Mouse (Mus musculus): ENCODE data around the gene Rsu1. TPM values are rescaled to one million over a fixed set of nuclear protein-coding genes. Genes with fewer than 3 reads are reported as not detected.

Gene Rsu1
- total RNA-seq (2021): 10 to 100 TPM; 35.3 to 37.8 TPM

DNA sequence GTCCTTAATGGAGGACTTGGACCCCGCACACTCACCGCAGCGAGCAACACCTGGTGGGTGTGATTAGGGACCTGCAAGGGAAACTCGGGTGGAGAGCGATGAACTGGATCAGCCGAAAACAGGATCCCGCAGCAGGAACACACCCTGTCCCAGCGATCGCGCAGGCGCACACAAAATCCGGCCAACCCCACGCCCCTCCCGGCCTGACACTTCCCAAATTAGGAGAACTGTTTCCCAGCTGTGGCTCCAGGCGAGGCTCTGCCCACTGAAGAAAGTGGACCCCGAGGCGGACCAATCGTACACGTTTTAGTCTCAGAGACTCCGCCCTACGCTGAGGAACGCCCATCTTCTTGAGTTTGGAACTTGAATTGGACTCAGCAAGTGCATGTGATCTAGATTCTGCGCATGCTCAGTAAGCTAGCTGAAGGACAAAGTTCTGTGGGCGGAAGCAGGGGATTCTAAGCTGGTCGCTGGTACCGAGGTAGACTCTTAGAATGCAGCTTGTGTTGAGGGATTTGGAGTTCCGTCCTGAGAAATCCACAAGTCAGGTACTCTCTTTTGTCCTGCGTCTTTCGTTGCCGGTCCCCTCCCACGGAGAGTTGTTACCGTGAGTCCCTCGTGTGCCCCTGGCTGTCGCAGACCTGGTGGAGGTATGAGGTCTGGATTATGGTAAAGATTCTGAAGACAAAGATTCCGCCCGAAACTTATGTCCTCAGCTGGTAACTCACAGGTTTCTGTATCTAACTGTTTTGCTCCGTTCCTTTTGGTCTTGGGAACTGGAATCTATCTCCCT, at the start of gene Rsu1:
Rsu1 (minus strand) TSS at position 251 of the 793 bp plus-strand sequence.
- peak; percentile 90 to 94 for DNase-seq

DNA sequence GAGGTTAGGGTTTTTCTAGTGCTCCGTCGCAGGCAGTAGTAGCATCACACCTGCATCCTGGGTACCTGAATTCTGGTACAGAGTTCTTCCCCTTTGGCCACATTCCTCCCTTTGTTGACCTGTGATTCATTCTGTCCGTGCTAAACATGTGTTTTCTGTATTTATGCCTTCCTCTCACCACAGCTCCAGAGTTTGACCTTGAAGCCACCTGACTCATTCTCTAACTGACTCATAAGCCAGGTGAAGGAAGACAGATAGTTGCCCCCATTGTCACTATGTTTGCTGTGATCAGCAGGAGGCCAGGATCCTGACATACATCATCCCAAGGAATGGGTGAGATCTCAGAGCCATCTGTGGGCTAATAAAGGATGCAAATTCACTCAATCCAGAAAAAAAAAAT, 32.2 kb upstream of the Rsu1 start:
- no peak for DNase-seq

DNA sequence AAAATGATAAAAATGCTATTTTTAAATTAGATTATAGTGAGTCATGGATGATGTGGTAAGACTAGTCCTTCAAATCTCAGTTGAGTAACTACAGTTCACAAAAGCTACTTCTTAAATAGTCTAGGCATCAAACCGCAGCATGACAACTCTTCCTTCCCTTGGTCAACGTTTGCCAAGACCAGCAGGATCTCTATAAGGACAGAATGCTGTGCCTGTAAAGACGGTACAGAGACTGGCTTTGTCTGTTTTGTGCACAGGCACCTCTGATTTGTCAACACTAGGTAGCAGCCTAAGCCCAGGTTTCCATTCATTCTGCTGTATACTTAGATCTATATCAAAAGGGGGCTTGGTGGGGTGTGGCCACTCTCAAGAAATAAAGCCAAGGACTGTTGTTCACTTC, 27.8 kb upstream of the Rsu1 start:
- no peak for DNase-seq

DNA sequence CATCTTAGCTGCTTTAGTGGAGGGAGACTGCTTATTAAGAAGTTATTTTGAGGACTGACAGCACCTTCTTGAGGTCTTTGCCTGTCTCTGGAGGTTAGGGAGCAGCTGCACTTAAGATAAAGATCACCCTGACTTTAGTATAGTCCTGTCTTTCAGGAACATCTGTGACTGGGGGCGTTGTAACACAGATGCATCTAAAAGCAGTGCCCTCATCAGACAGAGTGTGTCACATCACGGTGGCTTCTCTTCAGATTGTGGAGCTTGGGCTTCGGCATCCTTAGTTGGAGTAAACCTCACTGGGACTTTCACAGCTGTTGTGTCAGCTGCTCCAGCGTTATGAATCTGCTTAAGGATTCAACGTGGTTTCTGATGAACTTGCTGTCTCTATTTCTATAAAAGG, 26.5 kb upstream of the Rsu1 start:
- no peak for DNase-seq

DNA sequence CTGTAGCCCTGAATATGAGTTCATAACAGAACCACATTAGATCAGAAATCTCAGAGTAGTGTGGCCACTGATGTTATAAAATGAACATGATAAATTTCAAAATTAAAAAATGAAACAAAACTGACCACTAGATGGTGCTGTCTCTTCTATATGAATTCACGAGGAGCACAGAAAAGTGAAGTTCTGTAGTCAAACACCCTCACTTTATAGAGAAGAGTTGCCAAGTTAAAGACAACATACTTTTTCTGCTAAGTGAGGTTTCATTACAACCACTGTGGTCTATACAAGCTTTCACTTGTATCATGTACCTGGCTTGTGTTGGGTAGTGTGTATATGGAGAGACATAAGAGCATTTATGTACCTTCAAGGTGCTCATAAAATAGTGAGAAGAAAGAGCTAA, 19.4 kb upstream of the Rsu1 start:
- DNase-seq: no peak

DNA sequence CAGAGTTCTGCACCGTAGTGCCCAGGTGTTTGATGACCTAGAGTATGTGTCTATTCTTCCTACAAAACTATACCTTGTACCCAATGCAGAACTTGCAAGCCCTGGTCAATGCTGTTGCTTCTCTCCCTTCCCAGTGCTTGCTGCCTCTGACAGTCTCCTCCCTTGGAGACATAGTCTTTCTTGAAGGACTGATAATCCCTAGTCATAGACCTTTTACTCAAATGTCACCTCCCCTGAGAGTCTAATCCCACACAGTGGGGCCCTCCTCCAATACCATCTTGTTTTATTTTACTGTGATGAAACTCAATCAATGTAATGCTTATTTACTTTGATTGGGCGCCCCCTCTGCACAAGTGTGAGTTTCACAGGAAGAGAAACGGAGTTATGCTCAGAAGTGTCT, 18.9 kb upstream of the Rsu1 start:
- DNase-seq: no peak

DNA sequence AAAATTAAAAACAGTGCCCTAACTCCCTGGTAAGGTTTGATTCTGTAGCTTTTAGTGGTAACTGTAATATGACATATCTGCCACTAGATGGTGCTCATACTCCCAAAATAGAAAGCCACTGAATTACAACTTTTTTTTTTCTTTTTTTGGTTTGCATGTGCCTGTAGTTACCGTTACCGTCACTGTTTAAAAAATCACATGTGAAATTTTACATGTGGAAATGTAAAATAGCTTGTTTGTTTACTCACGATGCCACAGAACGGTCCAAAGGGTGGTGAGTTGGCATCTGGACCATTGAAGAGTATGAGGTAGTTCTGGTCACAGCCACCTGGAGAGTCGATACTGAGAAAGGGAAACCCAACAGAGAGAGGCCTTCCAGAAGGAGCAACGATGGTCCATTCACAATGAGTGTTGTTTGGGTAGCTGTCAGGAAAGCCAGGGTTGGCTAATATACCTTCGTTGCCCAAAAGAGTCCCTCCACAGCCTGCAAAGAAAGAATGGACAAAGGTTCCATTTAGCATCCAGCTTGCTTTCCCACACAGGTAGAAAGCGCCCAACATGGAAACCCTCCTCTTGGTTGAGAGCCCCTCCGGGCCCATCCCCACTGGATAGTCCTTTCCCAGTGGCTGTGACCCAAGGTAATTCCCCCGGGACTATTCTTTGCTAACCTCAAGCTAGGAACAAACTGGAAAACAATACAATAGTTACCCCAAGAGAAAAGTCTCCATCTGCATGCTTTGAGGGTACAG, 7.1 kb upstream of the Rsu1 start:
- DNase-seq: no peak

DNA sequence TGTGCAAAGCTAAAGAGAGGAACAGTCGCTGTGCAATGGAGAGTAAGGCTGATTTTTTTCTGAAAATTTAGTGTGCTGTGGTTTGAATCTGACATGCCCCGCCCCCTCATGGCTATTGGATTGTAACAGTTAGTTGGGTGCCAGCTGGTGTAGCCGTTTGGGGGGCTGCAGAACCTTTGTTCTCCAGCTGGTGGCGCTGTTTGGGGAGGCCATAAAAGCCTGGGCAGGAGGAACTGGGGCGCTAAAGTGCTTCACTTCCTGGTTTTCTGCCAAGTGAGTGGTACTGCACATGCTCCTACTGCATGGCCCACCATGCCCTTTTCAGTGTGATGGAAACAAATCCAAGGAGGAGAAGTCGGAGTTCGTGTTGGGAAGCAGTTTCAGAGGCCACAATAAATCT, 4.7 kb upstream of the Rsu1 start:
- no peak for DNase-seq

DNA sequence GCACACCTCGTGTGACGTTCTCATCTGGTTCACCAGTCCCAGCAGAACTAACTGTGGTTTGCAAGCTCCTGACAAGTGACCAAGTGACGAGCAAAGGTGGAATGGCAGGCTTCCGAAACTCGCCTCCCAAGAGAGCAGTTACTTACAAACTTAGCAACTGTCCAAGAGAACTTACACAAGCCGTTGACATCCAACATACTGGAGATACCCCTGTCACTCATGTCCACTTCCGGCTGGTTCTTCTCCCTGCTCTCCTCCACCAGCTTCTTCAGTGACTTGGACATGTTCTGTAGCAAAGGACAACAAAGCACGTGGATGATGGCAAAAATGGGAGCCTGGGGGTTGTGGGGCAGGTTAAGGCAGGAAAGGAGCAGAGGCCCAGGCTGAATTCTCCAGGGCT, 479 bp downstream of the Rsu1 start:
- no peak for DNase-seq

DNA sequence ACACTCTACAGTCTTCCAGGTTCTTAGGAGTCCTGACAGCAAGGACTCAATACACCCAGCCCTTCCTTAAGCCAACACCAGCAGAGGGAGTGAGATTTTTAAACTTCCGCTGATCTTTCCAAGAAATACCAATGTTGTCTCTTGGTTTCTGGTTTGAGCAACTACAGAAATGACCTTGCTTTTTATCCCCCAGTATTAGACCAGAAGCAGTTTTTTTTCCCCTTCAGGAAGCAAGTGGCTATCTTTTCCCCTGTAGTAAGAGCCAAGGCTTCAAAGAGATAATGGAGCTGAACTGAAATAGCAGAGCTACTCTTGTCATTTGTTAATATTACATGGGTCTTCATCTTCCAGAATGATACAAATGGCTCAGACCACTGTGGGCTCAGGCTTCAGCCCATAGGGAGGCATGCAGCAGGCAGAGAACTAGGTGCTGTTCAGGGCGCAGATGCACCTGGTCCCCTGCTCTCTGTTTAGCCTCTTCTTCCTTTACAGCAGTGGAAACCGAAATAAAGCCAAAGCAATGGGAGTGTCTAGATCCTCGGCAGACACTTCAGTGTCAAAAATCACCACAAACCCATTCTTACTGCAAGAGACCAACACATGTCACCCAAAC, 2.4 kb downstream of the Rsu1 start:
- no peak for DNase-seq

DNA sequence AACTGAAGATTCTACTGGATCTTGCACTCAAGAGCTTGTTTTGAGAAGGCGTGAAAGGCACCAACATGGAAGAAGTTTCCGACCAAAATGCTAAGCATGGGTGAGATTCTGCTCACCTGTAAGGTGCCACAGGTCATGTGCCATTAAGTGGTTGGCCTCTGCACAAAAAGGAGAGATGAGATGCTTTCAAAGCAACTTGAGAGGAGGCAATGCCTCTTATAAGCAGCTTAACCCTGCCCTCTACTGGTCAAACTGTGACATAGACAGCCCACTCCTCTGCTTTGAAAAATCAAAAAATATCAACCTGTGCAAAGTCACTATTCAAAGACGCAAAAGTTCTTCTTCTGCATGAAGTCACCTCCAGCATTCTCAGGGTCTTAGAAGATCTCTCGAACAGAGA, 6.3 kb downstream of the Rsu1 start:
- peak; percentile 9 to 17 for DNase-seq

DNA sequence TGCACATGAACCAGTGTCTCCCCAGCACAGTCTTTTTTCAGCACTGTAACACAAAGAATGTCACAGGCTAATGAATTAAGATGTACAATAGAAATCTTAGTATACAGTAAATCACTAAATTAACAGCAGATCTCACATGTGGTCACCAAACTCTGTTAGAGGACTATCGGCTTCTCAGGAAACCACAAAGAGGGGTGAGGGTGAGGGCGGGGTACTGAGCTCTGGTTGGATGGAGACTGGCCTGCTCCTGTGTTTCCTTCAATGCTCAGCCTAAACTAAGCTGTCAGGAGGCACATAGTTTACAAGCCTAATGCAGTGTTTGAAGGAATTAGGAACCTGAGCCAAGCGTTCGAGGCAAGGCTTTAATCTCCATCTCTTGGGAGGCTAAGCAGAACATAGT, 8.1 kb downstream of the Rsu1 start:
- no peak for DNase-seq

DNA sequence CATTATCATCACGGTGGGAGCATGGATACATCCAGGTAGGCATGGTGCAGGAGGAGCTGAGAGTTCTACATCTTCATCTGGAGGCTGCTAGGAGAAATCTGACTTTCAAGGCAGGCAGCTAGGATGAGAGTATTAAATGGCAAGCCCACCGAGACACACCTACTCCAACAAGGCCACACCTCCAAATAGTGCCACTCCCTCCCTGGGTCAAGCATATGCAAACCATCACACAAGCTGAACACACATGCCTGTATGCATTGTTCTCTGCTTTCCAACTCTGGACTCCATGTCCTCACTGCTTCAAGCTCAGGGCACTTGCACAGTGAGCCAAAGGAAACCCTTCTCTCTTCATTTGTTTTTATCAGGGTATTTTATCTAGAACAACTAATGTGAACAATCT, 12.6 kb downstream of the Rsu1 start:
- DNase-seq: no peak

DNA sequence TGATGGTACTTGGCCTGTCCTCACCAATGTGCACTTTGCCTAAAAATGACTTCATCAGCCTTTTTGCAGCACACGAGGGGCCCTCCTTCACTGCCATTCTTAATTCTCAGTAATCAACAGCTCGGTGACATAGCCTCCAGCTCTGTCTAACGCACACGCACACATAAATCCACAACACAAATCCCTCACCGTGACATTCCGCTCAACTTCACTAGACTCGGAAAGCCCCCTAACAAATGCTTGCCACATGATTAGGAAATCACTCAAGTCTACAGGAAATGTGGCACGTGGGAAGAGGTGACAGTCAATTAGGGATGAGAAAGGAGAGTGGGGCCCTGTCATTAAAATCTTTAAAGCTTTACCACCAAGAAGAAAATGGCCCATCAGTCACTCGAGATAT, 30.5 kb downstream of the Rsu1 start:
- DNase-seq: no peak

DNA sequence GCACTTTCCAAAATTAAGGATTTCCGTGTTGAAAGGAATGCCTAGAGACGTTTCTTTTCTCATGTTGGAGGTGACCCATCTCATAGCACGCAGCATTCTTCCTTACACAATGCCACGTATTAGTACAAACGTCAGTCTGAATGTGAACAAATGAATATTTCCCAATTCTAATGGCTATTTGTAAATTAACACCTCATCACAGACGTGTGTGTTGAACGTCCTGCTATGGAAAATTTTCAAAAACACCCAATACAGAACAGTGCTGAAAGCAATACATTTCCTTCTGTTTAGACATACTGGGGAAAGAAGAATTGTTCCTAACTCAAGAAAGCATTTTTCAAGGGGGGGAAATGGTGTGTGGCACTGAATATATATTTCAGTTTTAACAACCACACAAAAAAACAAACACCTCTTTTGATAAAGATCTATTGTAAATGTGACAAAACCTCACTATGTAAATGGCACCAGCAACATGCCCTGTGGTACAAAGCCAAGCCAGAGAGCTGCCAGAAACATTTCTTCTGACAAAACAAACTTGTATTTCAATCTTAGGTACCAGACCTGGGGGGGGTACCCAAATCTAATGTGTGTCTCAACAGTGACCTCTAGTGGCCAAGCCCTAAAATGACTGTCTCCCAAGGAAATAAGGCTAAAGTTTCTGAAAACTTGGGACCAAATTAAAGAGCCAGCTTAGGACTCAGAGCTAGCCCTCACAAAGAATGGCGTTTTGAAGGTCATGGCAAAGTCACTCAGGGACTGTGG, 33.9 kb downstream of the Rsu1 start:
- DNase-seq: peak; percentile 12 to 33

DNA sequence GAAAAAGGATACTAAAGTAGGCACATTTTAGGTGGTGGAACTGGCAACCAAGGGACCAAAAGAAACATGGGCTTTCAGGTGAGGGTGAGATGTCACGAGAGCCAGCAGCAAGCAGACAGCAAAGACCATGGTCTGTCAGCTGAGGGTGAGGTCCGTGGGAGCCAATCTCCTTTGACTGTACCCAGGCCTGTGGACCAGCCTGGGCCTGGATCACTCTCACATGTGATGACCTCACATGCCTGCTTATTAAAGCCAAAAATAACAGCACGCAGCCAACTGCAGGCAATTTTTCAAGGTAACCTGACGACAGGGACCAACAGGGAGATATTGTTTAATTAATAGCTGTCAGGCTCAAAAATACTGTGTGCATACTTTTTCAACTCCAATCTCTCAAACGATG, 35.5 kb downstream of the Rsu1 start:
- no peak for DNase-seq

DNA sequence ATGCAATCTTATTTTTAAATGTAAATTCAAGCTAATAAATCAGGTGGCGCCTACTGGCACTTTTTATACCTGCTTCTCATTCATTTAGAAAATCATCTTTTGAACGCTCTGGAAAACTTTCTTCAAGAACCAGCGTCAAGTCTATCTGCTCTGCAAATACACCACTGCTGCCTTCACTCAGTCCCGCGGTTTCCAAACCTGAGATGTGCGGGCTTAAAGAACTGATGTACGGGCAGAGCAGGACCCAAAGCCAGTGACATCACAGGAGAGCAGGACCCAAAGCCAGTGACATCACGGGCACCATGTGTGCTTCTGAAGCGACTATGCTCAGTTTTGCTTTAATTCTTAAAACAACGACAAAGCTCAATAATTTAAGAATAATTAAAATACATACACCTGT, 36.4 kb downstream of the Rsu1 start:
- no peak for DNase-seq

DNA sequence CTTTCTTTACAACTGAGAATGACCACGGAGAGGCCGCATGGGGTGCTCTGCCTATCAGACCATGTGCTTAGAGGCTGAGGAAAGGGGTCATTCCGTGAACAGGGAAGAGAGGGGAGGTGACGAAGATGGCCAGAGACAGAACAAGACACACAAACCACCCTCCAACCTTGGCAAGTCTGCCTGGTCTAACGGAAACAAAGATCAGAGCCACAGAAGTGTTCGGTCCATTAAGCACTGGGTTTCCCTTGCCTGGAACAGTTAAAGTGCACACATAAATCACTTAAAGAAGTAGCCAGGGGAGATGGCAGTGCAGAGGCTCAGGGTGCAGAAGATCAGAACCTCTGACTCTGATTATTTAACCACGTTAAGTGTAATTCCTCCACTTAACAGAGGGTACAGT, 37.3 kb downstream of the Rsu1 start:
- DNase-seq: no peak

DNA sequence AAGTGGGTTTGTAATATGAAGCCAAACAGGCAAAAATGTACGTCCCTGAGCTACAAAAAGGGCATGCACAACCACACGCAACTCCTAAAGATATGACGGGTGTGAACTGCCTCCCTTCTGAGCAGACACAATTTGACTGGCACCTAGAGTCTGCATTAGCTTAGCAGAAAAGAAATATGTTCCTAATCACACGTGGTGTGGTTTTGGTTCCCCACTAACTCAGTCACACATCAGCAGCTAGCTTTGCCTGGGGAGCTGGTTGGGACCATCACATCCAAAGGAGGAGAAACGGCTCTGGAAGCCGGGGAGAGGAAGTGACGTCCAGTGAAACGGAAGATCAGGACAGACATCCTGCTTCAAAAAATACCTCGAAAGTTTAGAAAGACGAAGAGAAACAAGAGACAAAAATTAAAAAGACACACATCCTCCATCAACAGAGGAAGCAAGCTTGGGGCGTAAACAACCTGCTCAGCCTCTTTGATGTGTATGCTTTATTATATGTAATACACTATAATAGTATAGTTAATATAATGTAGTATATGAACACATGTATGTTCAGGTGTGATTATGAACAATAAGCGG, 37.9 kb downstream of the Rsu1 start:
- no peak for DNase-seq

DNA sequence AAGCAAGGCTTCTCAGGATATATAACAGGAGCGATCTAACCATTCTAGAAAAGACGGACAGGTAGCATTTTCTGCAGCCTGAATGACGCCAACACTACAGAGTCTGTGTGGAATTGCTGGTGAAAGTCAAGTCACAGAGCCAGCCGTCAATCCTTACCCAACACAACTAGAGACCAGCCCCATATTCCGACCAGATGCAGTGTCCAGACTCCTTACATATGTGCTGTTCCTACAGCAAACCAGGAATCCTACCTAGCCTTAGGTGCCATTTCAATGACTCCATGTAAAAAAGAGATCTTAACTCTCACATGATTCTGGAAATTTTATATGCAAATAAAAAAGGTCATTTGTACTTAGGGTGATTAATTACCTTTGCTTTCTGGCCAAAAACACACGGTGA, 38.9 kb downstream of the Rsu1 start:
- DNase-seq: no peak

DNA sequence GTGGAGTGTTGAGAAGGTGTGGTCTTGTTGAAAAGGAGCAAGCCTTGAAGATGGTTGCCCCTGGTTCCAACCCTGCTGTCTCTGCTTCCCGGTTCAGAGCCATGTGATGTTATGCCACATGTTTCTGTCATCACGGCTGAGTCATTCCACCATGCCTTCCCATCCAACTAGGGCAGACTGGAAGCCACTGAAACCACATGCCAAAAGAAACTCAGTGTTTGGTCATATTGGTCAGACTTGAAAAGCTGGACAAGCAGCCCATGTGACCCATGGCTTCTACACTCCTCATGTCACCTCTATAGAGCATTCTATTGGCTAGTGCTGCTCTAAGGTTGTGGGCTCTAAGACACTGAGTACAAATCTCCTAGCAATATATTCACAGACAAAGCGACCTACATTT, 41.5 kb downstream of the Rsu1 start:
- DNase-seq: no peak

DNA sequence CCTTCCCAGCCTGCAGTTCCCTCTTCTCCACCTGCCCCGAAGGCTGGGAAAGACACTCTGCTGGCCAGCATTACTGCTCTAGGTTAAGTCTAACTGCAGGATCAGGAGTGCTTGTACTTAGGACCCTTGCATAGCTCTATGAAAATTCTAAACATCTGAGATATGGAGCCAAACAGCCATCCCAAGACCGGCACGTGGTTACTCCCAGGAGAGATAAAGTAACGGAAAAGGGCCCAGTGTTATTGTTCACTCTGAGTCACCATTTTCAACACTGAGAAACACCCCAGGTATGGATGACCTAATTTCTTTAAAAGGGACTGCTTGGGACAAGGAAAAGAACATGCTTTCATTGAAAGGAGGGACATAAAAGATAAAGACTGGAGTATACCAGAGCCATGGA, 45.2 kb downstream of the Rsu1 start:
- no peak for DNase-seq

DNA sequence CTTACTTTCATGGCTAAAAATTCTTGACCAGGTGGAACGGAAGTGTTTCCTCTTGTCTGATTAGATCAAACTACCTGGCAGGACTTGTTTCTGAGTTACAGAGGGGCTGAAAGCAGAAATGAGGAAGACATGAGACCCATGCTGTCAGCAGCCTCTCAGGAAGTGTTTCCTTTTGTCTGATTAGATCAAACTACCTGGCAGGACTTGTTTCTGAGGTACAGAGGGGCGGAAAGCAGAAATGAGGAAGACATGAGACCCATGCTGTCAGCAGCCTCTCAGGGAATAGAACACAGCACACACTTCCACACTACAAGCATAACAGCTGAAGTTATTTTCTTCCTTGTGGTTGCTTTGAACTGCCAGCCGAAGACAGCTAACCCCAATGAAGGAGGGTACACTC, 46.7 kb downstream of the Rsu1 start:
- DNase-seq: no peak

All from layer of hippocampus, postnatal 36 days (tissue).